Mouse (Mus musculus) right cerebral cortex, postnatal 4 days (tissue): ENCODE results near the gene Clcn6.
A peak's percentile ranks its signal among the peaks of the same experiment; 100 is the strongest.

Experiments
- DNase-seq: peaks from one replicate; pipeline ENCODE4 v3.0.0-alpha.2; 2022

Clcn6 gene

DNA sequence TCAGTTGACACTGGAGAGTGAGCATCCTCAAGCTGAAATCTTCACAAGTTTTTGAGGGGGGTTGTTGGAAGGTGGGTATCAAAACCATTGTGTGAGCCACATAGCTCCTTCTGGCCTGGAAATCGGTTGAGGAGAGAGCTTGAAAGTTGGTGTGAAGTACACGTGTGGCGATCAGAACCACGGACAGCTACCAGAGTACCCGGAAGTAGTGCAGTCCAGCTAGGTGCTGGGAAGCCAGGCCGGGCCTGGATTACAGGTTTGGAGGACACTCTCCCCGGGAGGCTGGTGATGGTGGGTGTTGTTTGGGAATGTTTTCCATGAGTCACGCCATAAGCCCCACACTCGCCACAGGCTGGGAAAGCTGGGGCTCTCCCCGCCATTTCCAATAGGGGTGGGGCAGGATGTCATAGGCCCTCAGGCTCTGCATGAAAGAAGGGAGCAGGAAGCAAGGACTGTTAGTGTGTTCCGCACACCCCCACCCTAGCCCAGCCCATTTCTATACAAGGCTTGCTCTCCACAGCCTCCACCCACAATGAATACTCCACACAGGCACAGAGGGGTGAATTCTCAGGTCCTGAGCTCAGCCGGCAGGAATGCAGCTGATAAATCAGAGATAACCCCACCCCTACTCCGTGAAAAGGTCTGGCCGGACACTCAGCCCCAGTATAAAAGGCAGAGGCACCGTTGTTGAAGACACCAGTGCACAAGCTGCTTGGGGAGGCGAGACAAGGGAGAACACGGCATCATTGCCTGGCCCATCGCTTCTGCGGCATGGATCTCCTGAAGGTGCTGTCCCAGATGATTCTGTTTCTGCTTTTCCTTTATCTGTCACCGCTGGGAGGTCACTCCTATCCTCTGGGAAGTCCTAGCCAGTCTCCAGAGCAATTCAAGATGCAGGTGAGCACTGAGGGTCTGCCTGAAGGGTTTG is 53.2 kb downstream of the Clcn6 start, which contains the start of gene Nppb:
Gene Nppb (plus strand): TSS at position 584 of the 928 bp plus-strand sequence.
- DNase-seq = no peak

DNA sequence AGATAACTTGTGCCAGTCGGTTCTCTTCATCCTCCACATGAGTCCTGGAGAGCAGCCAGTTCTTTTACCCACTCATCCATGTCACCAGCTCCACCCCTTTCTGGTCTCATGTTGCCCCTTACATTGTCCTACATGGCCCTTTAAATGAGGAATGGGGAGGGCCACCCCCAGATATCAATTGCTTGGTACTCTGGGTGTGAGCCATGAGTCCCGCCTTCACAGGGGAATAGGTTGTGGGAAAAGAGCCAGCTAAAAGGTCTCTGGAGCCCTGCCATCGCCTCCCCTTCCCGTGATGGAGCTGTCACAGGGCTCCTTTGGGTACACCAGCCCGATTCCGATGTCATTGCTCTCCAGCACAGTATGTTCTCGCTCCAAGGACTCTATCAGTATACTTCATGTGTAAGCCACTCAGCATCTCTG is 59.2 kb downstream of the Clcn6 start:
- no peak for DNase-seq

DNA sequence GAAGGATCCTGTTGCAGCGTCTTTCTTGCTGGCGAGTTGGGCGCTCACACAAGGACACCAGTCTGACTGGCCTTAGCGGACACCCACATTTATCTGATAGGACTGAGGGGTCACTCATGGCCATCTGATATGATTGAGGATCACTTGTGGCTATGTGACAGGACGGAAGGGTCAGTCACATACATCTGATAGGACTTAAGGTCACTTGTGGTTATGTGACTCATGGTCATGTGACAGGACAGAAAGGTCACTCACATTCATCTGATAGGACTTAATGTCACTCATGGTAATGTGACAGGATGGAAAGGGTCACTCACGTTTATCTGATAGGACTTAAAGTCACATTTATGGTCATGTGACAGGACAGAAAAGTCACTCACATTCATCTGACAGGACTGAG is 60.2 kb downstream of the Clcn6 start:
- DNase-seq = no peak

DNA sequence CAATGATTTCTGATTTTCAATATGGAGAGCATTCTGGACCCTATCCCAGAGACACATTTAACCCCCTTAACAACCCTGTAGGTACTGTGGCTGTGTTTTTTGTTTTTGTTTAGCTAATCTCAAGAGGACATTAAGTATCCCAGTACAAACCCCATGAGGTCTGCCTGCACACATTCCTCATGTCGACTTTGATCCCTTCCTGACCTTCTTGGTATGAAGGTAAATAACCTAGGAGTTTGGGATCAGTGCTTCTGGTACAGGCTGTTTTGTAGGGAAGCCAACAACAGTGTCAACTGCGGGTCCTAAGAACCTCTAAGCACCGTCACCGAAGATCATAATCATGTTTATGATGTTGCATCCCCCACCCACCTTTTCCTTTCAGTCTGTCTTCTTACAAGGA is 60.9 kb downstream of the Clcn6 start:
- DNase-seq = no peak

DNA sequence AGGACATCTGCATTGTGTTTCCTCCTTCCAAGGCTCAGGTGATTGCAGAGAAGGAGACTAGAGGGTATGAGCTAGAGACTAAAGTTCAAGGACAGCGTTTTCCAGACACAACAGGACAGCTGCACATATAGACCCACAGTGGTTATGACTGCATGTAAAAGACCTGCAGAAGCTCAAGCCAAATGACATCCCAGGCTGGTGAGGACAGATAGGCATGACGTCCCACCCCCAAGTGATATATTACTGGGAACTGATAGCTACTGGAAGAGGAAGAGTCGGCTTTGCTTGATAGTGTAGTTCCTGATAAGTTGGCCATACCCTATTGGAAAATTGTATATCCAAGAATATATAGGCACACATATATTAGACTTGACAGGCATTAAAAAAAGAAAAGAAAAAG is 62.4 kb downstream of the Clcn6 start:
- DNase-seq = no peak

DNA sequence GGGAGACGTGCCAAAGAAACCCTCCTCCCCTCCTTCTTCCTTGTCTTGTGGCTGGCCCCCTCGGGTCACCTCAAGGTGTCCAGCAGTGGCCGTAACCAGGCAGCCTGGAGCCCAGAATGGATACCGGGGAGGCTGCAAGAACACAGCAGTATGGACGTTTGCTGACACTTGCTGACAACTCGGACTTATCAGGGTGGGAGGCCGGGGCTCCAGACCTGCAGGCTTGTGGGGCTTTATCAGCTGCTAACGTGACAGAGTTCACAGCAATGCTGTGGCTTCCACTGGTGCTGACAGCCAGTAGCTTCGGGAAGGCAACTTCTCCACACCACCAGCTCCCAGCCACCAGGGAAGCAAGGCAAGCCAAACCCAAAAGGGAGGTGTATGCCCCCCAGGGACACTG is 69.3 kb downstream of the Clcn6 start:
- DNase-seq = no peak

DNA sequence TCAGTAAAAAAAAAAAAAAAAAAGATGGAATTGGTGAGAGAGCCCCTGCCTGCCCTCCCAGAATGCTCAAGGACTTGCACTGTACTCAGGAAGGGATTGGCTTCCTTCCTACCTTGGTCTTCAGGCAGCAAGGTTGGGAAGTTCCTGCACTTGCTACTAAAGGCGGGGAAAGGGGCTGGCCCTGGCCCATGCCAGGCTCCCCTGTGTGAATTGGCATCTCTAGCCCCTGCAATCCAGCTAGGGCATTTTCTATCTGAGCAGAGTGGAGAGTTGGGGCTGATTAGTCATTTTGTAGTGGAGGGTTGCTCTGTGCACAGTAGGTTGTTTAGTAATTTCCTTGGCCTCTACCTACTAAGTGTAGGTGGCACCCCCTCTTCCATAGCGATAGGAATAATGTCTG is 69.8 kb downstream of the Clcn6 start:
- DNase-seq = no peak

DNA sequence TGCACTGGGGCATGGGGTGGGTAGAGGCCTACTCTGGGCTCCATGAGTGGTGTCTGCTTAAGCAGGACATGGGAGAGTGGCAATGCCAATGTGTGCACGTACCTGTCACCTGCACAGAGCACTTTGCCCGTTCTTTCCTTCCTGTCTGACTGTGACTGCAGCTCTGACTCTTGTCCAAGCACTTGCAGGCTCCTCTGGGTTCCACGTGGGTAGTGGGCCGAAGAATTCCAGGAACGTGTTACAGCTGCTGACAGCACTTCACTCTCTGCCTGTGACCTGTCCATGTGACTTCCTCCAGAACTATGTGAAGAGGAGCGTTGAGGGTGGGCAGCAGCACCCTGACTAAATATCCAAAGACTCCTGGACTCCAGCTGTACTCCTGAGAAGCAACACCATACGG is 72.9 kb downstream of the Clcn6 start:
- DNase-seq = no peak

DNA sequence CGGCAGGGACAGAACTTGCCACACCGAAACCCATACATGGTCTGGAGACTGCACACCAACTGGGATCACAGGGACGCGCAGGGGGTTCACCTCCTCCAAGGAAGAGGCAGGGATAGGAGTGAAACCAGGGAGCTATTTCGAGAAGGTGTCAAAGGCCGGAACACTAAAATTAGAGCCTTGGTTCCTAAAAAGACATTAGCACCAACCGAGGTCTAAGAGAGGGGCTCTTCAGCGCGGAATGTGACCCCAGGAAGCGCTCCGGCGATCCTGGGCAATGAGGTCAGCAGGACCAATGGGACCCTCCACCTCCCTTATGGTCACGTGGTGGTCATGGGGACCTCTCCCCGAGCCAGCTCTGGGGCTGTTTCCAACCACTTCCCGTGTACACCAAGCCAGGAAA is 75.0 kb downstream of the Clcn6 start:
- DNase-seq = no peak

DNA sequence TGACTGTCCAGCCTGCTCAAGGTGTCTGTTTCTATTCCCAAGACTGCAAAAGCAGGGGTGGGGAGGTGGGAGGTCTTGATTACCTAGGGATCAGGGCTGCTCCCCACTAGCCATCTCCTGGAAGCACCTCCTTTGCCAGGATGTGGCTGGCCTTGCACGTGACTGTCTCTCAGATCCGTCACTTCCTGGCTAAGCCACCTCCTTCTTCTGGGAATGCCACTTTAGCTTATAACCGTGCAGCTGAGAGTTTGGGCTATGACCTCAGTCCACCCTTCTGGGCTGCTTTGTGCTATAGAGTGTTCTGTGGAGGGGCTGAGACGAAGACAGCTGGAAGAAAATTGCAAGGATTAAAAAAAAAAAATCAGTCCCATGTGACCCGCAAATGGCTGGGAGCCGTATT is 75.8 kb downstream of the Clcn6 start:
- no peak for DNase-seq

DNA sequence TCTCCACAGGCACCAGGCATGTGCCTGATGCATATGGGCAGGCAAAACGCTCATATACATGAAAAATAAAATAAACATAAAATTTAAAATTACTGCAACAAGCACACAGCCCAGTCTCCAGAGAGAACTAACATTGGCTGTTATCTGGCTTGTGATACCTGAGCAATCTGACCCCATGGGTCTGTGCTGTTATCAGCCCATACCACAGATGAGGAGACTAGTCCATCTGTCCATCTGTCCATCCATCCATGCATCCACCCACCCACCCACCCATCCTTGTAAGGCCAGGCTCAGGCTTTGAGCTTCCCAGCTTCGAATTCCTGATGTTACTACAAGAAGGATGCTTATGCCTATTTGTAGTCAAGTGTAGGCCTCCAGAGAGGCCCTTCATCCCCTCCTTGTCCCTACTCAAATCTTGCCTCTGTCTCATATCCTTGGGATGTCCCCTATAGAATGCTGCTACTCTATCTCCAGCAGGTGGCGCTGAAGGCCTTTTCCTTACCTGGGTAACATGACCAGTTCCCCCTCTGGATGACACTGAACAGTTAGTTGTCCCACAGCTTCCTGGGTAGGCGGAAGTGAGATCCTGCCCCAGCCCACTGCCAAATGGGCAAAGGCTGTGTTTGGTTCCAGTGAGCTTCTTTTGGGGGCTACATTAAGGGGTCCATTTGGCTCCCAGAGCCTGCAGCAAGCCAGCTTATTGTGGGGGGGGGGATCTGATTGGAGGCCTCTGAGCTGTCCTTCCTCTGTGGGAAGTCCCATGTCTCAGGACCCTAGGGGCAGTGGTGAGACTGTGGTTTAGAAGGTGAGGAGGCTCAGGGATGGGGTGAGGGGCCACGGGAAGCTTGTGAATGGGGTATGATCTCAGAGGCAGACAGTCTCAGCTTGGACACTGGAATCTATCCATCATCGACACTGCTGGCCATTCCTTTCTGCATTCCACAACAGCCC is 78.5 kb downstream of the Clcn6 start:
- peak; percentile 68 for DNase-seq

DNA sequence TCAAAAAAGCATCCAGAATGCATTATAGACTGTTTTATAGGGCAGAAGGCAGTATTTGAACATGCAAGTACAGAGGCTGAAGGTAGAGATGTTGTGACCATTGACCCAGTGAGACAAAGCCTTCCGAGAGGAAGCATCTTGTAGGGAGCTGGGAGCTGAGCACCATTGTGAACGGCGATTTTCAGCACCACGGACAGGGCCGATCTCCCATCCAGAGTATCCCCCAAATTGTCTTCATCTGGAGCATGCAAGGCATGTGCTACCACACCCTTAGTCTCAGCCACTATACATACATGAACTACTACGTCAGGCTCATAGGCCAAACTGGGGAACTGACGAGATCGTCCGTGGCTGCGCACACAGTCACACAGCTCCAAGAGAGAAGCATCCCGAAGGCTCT is 81.5 kb downstream of the Clcn6 start:
- no peak for DNase-seq
